Mouse (Mus musculus) c-Kit-positive CD71-positive TER-119-negative erythroid progenitor cells, embryonic 14.5 days (primary cell): ENCODE data around the gene Usp22.
"Not testable (repeated sequence)": the region's sequence is repeated elsewhere in the genome, so short reads cannot be mapped to it uniquely, and the experiment has no call there.

Experiments
- DNase-seq: peaks from one replicate; pipeline ENCODE4 v3.0.0-alpha.2; 2013; ENCODE audit warnings: low read depth

Usp22 gene

DNA sequence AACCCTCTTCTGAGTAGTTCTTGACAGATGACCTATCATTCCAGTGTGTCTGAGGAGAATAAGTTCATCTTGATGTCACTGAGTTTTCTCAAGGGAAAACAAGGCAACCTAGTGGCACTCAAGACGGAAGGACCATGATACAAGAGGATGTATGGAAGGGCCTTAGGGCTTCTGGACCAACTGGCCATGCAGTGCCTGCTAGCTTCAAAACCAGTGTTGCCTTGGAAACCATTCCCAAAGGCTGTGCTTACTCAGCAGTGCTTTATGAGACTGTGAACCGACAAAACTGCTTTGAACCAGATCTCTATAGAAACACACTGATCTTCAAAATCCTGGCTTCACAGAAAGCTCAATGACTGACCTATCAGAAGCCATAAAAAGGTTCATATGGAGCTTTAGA, 15.9 kb upstream of the Usp22 start:
- no peak for DNase-seq

DNA sequence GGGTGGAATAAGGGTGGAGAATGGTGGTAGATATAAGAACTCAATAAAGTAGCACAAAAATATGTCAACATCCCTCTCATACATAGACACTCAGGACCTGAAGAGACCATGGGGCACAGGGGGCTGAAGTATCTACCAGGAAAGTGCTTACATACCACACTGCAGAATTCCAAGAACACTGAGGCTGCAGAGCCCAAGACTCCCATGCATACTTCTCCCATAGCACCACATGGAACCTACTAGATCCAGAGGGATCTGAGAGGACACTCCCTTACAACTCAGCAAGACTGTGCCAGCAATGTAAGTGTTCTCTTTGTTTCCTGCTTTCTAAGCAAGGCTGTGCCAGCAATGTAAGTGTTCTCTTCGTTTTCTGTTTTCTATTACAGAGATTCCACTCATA, 9.0 kb upstream of the Usp22 start:
- no peak for DNase-seq

GRCm38 (mm10) chr11:61181624-61182023, 6.8 kb upstream of the Usp22 start:
- no peak for DNase-seq

- no peak for DNase-seq
Observed at GRCm38 (mm10) chr11:61180361-61180760, 5.5 kb upstream of the Usp22 start.

DNA sequence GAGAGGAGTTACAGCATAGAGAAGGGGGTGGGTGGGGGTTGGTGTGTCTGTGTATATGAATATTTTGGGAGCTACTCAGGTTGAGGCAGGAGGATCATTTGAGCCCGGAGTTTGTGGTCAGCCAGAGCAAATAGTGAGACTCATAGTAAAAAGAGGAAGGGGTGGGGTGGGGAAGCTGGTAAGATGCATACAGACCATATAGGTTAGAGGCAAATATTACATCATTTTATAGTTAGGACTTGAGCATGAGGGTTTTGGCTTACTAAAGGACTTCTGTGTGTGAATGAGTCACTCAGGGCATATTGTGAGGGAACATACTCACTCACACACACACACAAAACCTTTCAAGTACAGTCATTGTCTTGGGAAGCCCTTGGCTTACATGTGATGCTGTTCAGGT, 1.5 kb upstream of the Usp22 start:
- DNase-seq = no peak

- DNase-seq = no peak
Observed at GRCm38 (mm10) chr11:61175778-61176177, 923 bp upstream of the Usp22 start.

GRCm38 (mm10) chr11:61174291-61174820, 499 bp downstream of the Usp22 start:
- DNase-seq = peak; percentile 19

DNA sequence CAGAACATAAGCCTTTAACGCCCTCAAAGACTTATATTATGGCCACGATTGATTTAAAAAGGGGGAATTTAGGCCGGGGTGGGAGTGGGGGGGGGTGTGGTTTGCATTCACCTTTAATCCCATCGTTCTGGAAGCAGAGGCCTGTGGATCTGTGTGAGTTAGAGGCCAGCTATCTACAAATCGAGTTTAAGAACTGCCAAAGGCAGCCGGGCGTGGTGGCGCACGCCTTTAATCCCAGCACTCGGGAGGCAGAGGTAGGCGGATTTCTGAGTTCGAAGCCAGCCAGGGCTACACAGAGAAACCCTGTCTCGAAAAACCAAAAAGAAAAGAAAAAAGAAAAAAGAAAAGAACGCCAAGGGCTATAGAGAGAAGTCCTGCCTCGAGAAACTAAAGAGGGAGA, 1.4 kb downstream of the Usp22 start:
- not testable (repeated sequence) for DNase-seq

GRCm38 (mm10) chr11:61170184-61170583, 4.7 kb downstream of the Usp22 start:
- DNase-seq = no peak

- no peak for DNase-seq
Observed at GRCm38 (mm10) chr11:61164881-61165280, 10.0 kb downstream of the Usp22 start.

GRCm38 (mm10) chr11:61164366-61164765, 10.5 kb downstream of the Usp22 start:
- no peak for DNase-seq

DNA sequence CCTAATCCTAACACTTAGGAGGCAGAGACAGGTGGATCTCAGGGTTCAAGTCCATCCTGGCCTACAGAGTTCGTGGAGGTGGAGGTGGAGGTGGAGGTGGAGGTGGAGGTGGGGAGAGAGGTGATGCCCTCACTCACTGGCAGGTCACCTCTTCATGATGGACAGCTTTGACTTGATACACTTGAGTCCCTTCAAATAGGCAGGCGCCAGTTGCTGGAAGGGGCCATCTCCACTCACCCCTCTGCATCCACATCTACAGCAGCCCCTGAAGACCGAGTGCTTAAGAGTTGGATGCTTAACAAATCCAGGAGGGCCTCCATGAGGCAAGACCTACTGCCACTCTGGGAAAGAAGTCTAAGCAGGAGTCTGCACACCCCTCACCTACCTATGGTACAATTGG, 11.5 kb downstream of the Usp22 start:
- DNase-seq = no peak

DNA sequence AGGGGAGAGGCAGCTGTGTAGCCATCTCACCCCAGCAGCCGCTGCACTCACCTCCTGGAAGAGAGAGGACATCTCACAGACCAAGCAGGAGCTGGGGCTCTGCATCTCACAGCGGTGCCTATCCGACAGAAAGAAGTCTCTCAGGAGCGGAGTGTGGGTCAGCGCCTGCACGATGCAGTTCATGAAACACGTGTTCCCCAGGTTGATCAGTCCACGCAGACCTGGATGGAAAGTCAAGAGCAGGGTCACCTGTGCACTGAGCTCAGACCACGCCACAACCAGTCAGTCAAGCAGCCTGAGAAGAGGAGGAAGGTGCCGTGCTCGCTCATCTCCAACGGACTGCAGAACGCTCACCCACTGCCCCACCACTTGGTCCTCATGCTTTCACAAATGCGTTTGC, 12.1 kb downstream of the Usp22 start:
- DNase-seq = no peak

- DNase-seq = no peak
Observed at GRCm38 (mm10) chr11:61161121-61161520, 13.7 kb downstream of the Usp22 start.

DNA sequence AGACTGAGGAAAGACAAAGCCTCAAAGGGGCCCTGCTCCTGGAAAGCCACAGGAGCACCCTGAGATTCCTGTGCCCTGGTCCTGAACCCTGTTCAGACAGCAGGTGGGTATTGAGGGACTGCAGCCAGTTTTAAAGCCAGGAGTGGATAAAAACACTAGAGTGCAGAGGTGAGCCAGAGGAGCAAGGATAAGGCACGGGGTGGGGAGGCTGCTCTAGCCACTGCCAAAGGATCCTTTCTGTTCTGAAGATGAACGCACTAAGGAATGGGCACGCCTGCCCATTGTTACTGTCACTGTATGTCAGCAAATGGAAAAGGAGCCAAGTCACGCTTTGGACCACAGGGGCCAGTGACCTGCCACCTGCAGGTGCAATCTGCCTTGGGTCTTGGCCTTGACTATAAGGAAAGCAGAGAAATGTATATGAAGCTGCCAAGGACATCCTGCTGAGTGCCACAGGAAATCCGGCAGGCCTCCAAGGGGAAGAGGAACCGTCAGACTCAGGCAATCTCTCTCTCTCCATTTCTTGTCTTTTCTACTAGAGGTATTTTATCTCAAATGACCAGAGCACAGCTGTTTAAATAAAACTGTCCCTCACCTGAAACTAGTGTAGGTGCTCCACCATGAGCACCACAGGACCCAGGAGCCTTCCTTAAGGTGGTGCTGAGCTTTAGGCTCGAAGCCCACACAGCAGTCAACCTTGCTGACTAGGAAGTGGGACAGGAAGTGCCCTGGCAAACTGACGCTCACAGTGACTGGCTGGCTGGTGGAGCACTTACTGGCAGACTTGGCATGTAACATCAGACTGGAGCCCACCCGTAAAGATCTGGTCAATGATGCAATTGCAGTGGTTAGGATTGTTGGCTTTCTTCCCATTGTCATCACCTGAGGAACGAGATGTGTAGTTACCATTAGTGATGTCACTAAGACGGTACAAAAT, 14.8 kb downstream of the Usp22 start:
- no peak for DNase-seq

GRCm38 (mm10) chr11:61158141-61158540, 16.7 kb downstream of the Usp22 start:
- DNase-seq = no peak

GRCm38 (mm10) chr11:61155727-61156126, 19.1 kb downstream of the Usp22 start:
- no peak for DNase-seq

GRCm38 (mm10) chr11:61150233-61151001, 24.4 kb downstream of the Usp22 start:
- no peak for DNase-seq

DNA sequence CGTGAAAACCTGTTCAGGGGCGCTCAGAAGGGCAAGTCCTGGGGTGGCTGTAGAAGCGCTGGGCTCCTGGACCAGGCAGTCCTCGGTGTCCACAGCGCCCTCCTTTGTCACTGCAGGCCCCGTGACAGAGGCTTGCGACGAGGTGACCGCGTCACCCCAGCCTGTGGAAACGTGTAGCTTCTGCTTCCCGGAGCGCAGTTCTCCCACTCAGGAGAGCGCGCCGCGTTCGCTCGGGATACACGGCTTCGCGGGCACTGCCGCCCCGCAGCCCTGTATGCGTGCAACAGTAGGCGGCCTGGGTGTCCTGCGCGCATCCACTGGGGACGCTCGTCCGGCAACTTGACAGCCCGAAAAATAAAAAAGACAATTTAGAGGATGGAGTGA, 27.6 kb downstream of the Usp22 start:
- no peak for DNase-seq

DNA sequence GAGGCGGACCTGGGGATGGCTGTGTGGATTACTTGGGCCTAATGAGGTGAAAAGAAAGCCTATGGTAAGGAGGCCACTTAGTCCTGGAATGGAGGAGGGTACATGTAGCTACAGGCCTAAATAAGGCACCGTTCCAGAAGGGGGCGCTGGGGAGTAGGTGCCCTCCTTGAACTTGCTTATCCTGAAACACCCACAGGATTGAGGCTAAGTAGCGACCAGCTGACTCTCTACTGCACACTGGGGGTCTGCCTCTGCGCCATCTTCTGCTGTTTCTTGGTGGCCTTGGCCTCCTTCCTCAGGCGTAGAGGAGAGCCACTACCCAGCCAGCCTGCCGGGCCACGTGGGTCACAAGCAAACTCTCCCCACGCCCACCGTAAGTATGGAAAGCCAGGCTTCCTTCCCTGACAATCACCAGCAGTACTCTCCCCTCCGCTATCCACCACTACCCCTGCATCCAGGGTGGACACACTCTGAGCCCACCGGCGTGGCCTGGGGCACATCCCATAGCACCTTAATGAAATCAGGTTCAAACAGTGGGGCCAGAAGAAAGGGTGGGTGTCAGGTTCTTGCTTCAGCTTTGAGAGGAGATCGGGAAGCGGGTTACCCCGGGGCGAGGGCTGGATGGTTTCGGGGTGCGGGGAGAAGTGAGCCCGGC, 28.1 kb downstream of the Usp22 start:
- DNase-seq = peak; percentile 56

GRCm38 (mm10) chr11:61145551-61145950, 29.3 kb downstream of the Usp22 start:
- no peak for DNase-seq
